Mouse (Mus musculus) CH12.LX (cell line): ENCODE measurements around the gene Nup205. TPM values are rescaled to one million over a fixed set of nuclear protein-coding genes. Genes with fewer than 3 reads are reported as not detected.

Experiments
- DNase-seq: peaks from one replicate; pipeline ENCODE4 v3.0.0-alpha.2; 2013; ENCODE audit errors: extremely low read depth
- H3K27ac ChIP-seq: 2 replicates; pipeline ENCODE4 v1.5.1; 2012; ENCODE audit warnings: low read depth, mild to moderate bottlenecking, control low read depth, moderate library complexity; ENCODE audit not compliant: insufficient read depth
- H3K27me3 ChIP-seq: replicated peaks from 2 replicates; pipeline ENCODE3; 2012; ENCODE audit warnings: inconsistent platforms
- H3K36me3 ChIP-seq, 2 experiments: replicated peaks in 1 of 2; 2 replicates each; pipeline versions ENCODE3 to v1.6.1; 2012; ENCODE audit warnings: inconsistent platforms in 1 of 2, low read length in 1 of 2, mild to moderate bottlenecking in 1 of 2, mixed read lengths in 1 of 2, moderate library complexity in 1 of 2; ENCODE audit not compliant: control insufficient read depth in 1 of 2, insufficient read depth in 1 of 2
- H3K4me1 ChIP-seq, 2 experiments: 2 replicates each; pipeline ENCODE4 v1.6.1; 2012; ENCODE audit warnings: inconsistent platforms in 1 of 2, moderate library complexity in 1 of 2; ENCODE audit not compliant: insufficient read depth in 2 of 2, control insufficient read depth in 1 of 2
- H3K4me2 ChIP-seq: 2 replicates; pipeline ENCODE4 v1.6.1; 2012; ENCODE audit warnings: low read depth, mild to moderate bottlenecking, control low read depth; ENCODE audit not compliant: poor library complexity, insufficient read depth, severe bottlenecking
- H3K4me3 ChIP-seq, 3 experiments: fragments of 150-350 bp in 1 of 3; sonication (generic) in 1 of 3; replicated peaks in 1 of 3; 2 replicates each; pipeline versions ENCODE3 to v1.5.1; 2011 to 2012; ENCODE audit warnings: low read depth in 2 of 3, low read length in 2 of 3, mild to moderate bottlenecking in 2 of 3, moderate library complexity in 2 of 3, control low read depth in 1 of 3, improper control_type of control experiment in 1 of 3, inconsistent platforms in 1 of 3, mixed read lengths in 1 of 3; ENCODE audit not compliant: poor library complexity in 1 of 3
- H3K79me2 ChIP-seq: replicated peaks from 2 replicates; pipeline ENCODE4 v1.6.1; 2012; ENCODE audit warnings: mild to moderate bottlenecking, moderate library complexity; ENCODE audit not compliant: control insufficient read depth, poor library complexity, insufficient read depth, severe bottlenecking; ENCODE audit errors: extremely low read depth
- H3K9ac ChIP-seq: 2 replicates; pipeline ENCODE4 v1.6.1; 2012; ENCODE audit warnings: low read depth, mild to moderate bottlenecking, control low read depth, moderate library complexity; ENCODE audit not compliant: insufficient read depth
- H3K9me3 ChIP-seq: replicated peaks from 2 replicates; pipeline ENCODE3; 2012; ENCODE audit warnings: low read length, inconsistent platforms, mixed read lengths
- BHLHE40 ChIP-seq: IDR thresholded peaks from 2 replicates; pipeline ENCODE4 v1.6.1; 2011; ENCODE audit warnings: mild to moderate bottlenecking, low read depth, low read length, improper control_type of control experiment
- CHD2 ChIP-seq: IDR thresholded peaks from 2 replicates; pipeline ENCODE4 v1.6.1; 2011; ENCODE audit warnings: low read length, improper control_type of control experiment
- EP300 ChIP-seq: IDR thresholded peaks from 2 replicates; pipeline ENCODE4 v1.6.1; 2011; ENCODE audit warnings: low read length, improper control_type of control experiment
- ETS1 ChIP-seq: conservative IDR thresholded peaks from 2 replicates; pipeline ENCODE4 v1.6.1; 2012; ENCODE audit warnings: low read depth, mild to moderate bottlenecking, inconsistent platforms, low read length, improper control_type of control experiment, moderate library complexity
- IRF4 ChIP-seq: IDR thresholded peaks from 2 replicates; pipeline ENCODE4 v1.6.1; 2014; ENCODE audit warnings: low read depth, mild to moderate bottlenecking, inconsistent platforms, low read length, improper control_type of control experiment
- JUND ChIP-seq: conservative IDR thresholded peaks from 2 replicates; pipeline ENCODE4 v1.6.1; 2011; ENCODE audit warnings: low read depth, low read length, improper control_type of control experiment
- MEF2A ChIP-seq: IDR thresholded peaks from 2 replicates; pipeline ENCODE4 v1.6.1; 2014; ENCODE audit warnings: low read depth, mild to moderate bottlenecking, inconsistent platforms, low read length, improper control_type of control experiment, borderline replicate concordance
- NELFE ChIP-seq: IDR thresholded peaks from 2 replicates; pipeline ENCODE4 v1.6.1; 2011; ENCODE audit warnings: low read depth, low read length, improper control_type of control experiment
- RCOR1 ChIP-seq: conservative IDR thresholded peaks from 2 replicates; pipeline ENCODE4 v1.6.1; 2012; ENCODE audit warnings: low read depth, mild to moderate bottlenecking, inconsistent platforms, low read length, improper control_type of control experiment
- TCF12 ChIP-seq: IDR thresholded peaks from 2 replicates; pipeline ENCODE4 v1.6.1; 2014; ENCODE audit warnings: low read depth, mild to moderate bottlenecking, inconsistent platforms, low read length, improper control_type of control experiment
- UBTF ChIP-seq: IDR thresholded peaks from 2 replicates; pipeline ENCODE4 v1.6.1; 2012; ENCODE audit warnings: low read depth, mild to moderate bottlenecking, inconsistent platforms, low read length, improper control_type of control experiment, moderate library complexity
- USF2 ChIP-seq: conservative IDR thresholded peaks from 2 replicates; pipeline ENCODE4 v1.6.1; 2011; ENCODE audit warnings: low read depth, low read length, improper control_type of control experiment
- ZKSCAN1 ChIP-seq: IDR thresholded peaks from 2 replicates; pipeline ENCODE4 v1.6.1; 2012; ENCODE audit warnings: low read depth, inconsistent platforms, low read length, improper control_type of control experiment, borderline replicate concordance
- ZMIZ1 ChIP-seq: IDR thresholded peaks from 2 replicates; pipeline ENCODE4 v1.6.1; 2012; ENCODE audit warnings: low read depth, mild to moderate bottlenecking, inconsistent platforms, low read length, improper control_type of control experiment
- dilution Hi-C: fragments of 300-500 bp; cut with MboI; formaldehyde crosslinking; loops from 2 replicates; pipeline ENCODE4 v1.14.3; 2020; ENCODE audit warnings: low sequenced_read_pairs; ENCODE audit not compliant: extremely low pct_unique_long_range_greater_than_20kb, extremely low pct_ligation_motif_present
- in situ Hi-C: fragments of 300-500 bp; cut with MboI; formaldehyde crosslinking; loops from 3 replicates; pipeline ENCODE4 v1.14.3; 2019; ENCODE audit warnings: low sequenced_read_pairs, low pct_ligation_motif_present, low pct_unique_long_range_greater_than_20kb, mixed read lengths
- polyA plus RNA-seq: library from polyadenylated mRNA; unstranded; fragments of >175 nt; gene quantifications from 2 replicates; pipeline ENCODE4 v1.2.1, GENCODE M21; 2012; ENCODE audit warnings: low read depth; ENCODE audit not compliant: insufficient read length
- total RNA-seq, 2 experiments: library from RNA; depleted of rRNA; stranded (reverse); fragments of 300-350 nt in 1 of 2; fragments of >200 nt in 1 of 2; gene quantifications; 2 replicates each; pipeline ENCODE4 v1.2.3; 2012 to 2014

Nup205 gene
- total and polyA plus RNA-seq, 3 experiments, result 82.0 to 121 (median 108) TPM

DNA sequence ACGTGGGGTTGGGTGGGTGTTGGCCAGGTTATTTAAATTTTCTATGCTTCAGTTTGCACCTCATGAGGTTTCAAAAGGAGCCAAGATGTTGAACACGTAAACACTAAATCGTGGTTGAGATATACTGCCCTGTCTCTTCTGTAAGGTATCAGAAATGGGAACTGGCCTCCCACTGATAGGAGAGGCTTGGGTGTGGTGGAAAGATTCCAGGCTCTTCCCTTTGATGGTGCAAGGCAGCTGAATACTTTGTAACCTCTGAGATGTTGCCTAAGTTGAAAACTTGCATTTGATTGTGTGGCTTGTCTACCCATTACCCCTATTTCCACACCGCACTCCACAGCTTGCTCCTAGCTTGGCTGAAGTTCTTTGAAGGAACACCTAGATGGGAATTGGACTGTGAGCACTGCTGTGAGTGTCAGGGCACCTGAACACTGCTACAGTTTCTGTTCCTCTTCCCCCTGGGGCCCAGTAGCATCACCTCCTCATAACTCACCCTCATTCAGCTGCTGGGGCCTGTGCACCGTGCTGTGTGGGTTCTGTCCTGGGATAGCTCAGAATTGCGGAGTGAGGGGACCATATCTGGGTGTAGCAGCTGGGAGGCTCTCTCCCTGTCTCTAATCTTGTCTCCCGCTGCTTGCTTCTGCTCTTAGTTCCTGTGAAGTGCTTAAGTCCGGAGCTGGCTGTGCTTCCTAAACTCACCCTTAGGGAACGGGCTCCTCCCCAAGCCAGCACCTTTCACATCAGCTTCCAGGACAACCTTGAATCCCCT, 77.1 kb downstream of the Nup205 start:
- no peaks in the 10 kb centered on the region for H3K9me3 ChIP-seq
- no peaks in the 10 kb centered on the region for H3K27me3 ChIP-seq
- peaks cover 0 to 26% of the 10 kb centered on the region in 2 experiments for H3K36me3 ChIP-seq
- H3K79me2 ChIP-seq, result peaks cover 27% of the 10 kb centered on the region
- no peak overlapping the region for H3K27ac ChIP-seq
- peak overlapping the region; percentile 7 to 80 (median 15) for H3K4me3 ChIP-seq
- H3K9ac ChIP-seq, result peak overlapping the region; percentile 83; the same call in 1 of the 2 replicates
- DNase-seq, result peak; percentile 55
- peak overlapping the region; percentile 97 for H3K4me2 ChIP-seq
- in situ Hi-C loops (no loop called here), dilution Hi-C loops (no loop called here)
- H3K4me1 ChIP-seq, result peaks cover 16 to 59% of the 10 kb centered on the region in 2 experiments
- TF ChIP-seq ZMIZ1 (no peak), MEF2A (0 out of 2 replicates have a peak, but pooled peaks have one; percentile 23), TCF12 (peak; percentile 46; the same call in 1 of the 2 replicates), RCOR1 (0 out of 2 replicates have a peak, but pooled peaks have one; percentile 32), JUND (no peak), ETS1 (0 out of 2 replicates have a peak, but pooled peaks have one; percentile 9), CHD2 (0 out of 2 replicates have a peak, but pooled peaks have one; percentile 27), EP300 (peak; percentile 87), IRF4 (peak; percentile 90), UBTF (no peak), BHLHE40 (peak; percentile 41)

DNA sequence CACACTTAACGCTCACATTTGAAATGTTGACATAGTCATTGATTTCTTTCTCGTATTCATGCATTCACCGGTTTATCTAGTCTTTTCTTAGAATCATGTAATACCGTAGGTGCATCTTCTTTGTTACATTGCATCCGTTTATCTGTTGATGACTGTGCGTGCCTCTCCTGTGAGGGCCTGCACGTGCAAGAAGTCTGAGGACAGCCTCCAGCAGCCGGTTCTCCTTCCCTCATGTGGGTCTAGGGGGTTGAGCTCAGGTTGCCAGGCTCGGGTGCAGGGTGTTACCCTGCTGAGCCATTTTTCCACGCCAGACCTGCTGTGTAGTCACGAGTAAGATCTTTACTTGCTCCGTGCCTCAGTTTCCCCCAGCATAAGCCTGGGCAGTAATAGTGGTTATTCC, 77.8 kb downstream of the Nup205 start:
- no peak for DNase-seq
- Histone ChIP-seq H3K9me3 (no peaks in the 10 kb centered on the region), H3K4me1 (peaks cover 16 to 66% of the 10 kb centered on the region in 2 experiments), H3K27ac (no peak overlapping the region), H3K27me3 (no peaks in the 10 kb centered on the region), H3K4me2 (no peak overlapping the region), H3K79me2 (peaks cover 27% of the 10 kb centered on the region), H3K4me3 (no peak overlapping the region), H3K36me3 (peaks cover 0 to 28% of the 10 kb centered on the region in 2 experiments), H3K9ac (no peak overlapping the region)
- dilution Hi-C loops, result no loop called here
- in situ Hi-C loops, result no loop called here
- TF ChIP-seq ZKSCAN1 (no peak), ETS1 (no peak), USF2 (no peak), NELFE (no peak), BHLHE40 (no peak)
